Comparison of ENCODE assay signal across 15 mouse cellular contexts in the genomic region with DNA sequence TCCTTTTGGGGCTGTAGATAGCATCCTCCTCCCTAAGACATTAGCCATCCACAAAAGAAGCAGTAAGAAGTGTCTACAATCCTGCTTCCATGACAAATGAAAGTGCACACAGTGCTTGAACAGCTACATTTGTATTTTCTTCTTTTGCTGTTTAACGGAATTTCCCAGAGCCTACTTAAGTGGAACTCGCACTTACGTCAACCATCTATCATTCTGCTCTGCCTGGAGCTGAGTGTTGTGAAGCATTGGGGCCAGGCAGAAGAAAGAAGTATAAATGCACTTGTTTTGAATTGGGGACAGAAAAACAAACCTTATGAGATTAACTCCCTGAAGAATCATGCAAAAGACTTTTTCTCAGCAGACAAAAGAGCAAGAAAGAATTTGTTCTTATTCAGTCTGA.
"Had no signal": no experiment of that assay in that cellular context is flagged by ENCODE, and none has a peak within 500 bp of the region (broad histone marks: within the 10 kb centered on the region; RNA-seq: fewer than 3 reads in every experiment).

No protein-coding gene starts in this region.

- H3K4me2 ChIP-seq: neural tube, embryonic 13.5 days; neural tube, embryonic 15.5 days; stomach, embryonic 15.5 days had no signal

- H3K4me1 ChIP-seq: stomach, embryonic 15.5 days had no signal

- DNase-seq: retina, postnatal 1 day; right cerebral cortex, adult 18-20 months; right cerebral cortex, postnatal 14 days; right cerebral cortex, postnatal 25 days; right cerebral cortex, postnatal 4 days; thymus, adult 18-20 months; thymus, adult 2 months; thymus, postnatal 14 days; thymus, postnatal 25 days; thymus, postnatal 36 days; thymus, postnatal 4 days had no signal

- H3K9me3 ChIP-seq: neural tube, embryonic 13.5 days; neural tube, embryonic 15.5 days; stomach, embryonic 15.5 days had no signal

- H3K27me3 ChIP-seq: neural tube, embryonic 13.5 days; neural tube, embryonic 15.5 days; stomach, embryonic 15.5 days had no signal

- H3K4me3 ChIP-seq: neural tube, embryonic 13.5 days; neural tube, embryonic 15.5 days; stomach, embryonic 15.5 days had no signal

- H3K27ac ChIP-seq: neural tube, embryonic 13.5 days; neural tube, embryonic 15.5 days; stomach, embryonic 15.5 days; stomach, postnatal 0 days had no signal

- H3K9ac ChIP-seq: neural tube, embryonic 13.5 days; neural tube, embryonic 15.5 days; stomach, embryonic 15.5 days had no signal

- H3K36me3 ChIP-seq: neural tube, embryonic 13.5 days; neural tube, embryonic 15.5 days; stomach, embryonic 15.5 days had no signal
